Mouse (Mus musculus) cerebellum, adult 2 months (tissue): ENCODE data around the gene Ndufc1.

Experiments
- CTCF ChIP-seq: fragments of 200-500 bp; IDR thresholded peaks from 2 replicates; pipeline ENCODE4 v1.5.1; 2011; ENCODE audit warnings: low read depth, mild to moderate bottlenecking, control low read depth, low read length, moderate library complexity, borderline replicate concordance; ENCODE audit not compliant: insufficient read depth
- POLR2A ChIP-seq: fragments of 200-500 bp; IDR thresholded peaks from 2 replicates; pipeline ENCODE4 v1.6.1; 2011; ENCODE audit warnings: low read length, control low read depth, borderline replicate concordance; ENCODE audit not compliant: insufficient read depth

GRCm38 (mm10) chr3:51379786-51380659, 28.8 kb downstream of the Ndufc1 start:
- TF ChIP-seq CTCF = no peak
- TF ChIP-seq POLR2A = no peak
